ENCODE assay signal across 18 mouse cellular contexts in the genomic region with DNA sequence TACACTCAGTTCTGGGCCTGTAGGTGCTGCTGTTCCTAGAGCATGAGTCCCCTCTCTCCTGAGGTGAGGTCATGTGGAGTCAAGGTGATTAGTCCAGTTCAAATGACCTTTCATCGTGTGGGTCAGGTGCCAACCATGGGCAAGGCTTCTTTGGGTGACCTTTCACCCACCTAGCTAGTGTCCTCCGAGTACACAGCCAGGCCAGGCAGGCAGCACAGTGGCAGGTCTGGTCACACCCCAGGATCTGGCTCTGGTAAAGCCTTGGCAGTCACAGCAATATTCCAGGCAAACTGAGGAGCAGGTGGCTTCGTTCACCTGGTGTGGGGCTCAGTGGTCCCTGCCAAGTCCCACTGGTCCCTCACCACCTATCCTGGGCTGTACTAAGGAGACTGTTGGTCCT. TPM values are rescaled to one million over a fixed set of nuclear protein-coding genes. Genes with fewer than 3 reads are reported as not detected.
DNase-seq lines count a peak whose midpoint lies in the region.
"Had no signal": no experiment of that assay in that cellular context is flagged by ENCODE, and none has a peak within 500 bp of the region (broad histone marks: within the 10 kb centered on the region; RNA-seq: fewer than 3 reads in every experiment).

No protein-coding gene starts in this region.

- no peak overlapping the region for H3K4me3 ChIP-seq in brown adipose tissue, adult 24 weeks (ENCODE audit: insufficient read depth, low read depth, low read length)
- H3K4me3 ChIP-seq: forebrain, embryonic 10.5 days; hindbrain, embryonic 13.5 days; kidney, embryonic 15.5 days; limb, embryonic 13.5 days had no signal

- DNase-seq in adrenal gland, postnatal 10 days = peak; percentile 68
- DNase-seq in adrenal gland, adult 8-10 months = no peak
- DNase-seq in kidney, adult 11 months = peak; percentile 42
- no peak for DNase-seq in kidney, postnatal 10 days
- DNase-seq in cerebellum, adult 9-11 months = peak; percentile 98
- DNase-seq in urinary bladder, postnatal 14 days (ENCODE audit: low spot score) = no peak
- no peak for DNase-seq in lung, postnatal 14 days
- DNase-seq: gastrocnemius, postnatal 14 days; lung, embryonic 14.5 days; lung, postnatal 4 days; thymus, adult 2 months had no signal

- H3K4me1 ChIP-seq in brown adipose tissue, adult 24 weeks (ENCODE audit: control insufficient read depth, insufficient read depth, insufficient read length, low read length) = peaks cover 48% of the 10 kb centered on the region

- peak overlapping the region; percentile 100 for H3K27ac ChIP-seq in brown adipose tissue, adult 24 weeks (replicated peaks; ENCODE audit: low read depth, low read length)
- H3K27ac ChIP-seq: forebrain, embryonic 10.5 days; hindbrain, embryonic 13.5 days; kidney, embryonic 15.5 days; limb, embryonic 13.5 days had no signal

RNA-seq across cellular contexts. Expression of gene Pomgnt2, which starts 35.2 kb away (rescaled TPM):
- total RNA-seq in adrenal gland, postnatal 10 days (2021) = 10 to 100 TPM; 13.0 to 16.6 TPM
- 10 to 100 TPM; 21.3 to 31.3 (median 28.5) TPM for total RNA-seq in adrenal gland, adult 8-10 months (2022)
- 4.0 and 6.3 TPM in 2 replicates for polyA plus RNA-seq in brown adipose tissue, adult 24 weeks (2012; ENCODE audit: insufficient read depth, insufficient read length, missing spikeins)
- total RNA-seq: neutrophil, adult 5-6 weeks had no signal
- polyA plus RNA-seq: CD4-positive, CD25-positive, alpha-beta regulatory T cell, adult 4 months had no signal

Comparison
In these comparisons a context has a peak if more than half of its experiments do, and no peak if none do; other contexts are left out.
1. DNase-seq: peak in adrenal gland, postnatal 10 days (single experiment), kidney, adult 11 months (single experiment) and cerebellum, adult 9-11 months (single experiment); none in adrenal gland, adult 8-10 months (single experiment), kidney, postnatal 10 days (single experiment), urinary bladder, postnatal 14 days (single experiment) and lung, postnatal 14 days (single experiment).